Mouse (Mus musculus) right cerebral cortex, postnatal 14 days (tissue): ENCODE results near the gene Supv3l1.
A peak's percentile ranks its signal among the peaks of the same experiment; 100 is the strongest.

Experiments
- DNase-seq: peaks from one replicate; pipeline ENCODE4 v3.0.0; 2022

The Supv3l1 gene

GRCm38 (mm10) chr10:62412906-62413605 lies 36.5 kb downstream of the Supv3l1 start:
- DNase-seq: no peak

GRCm38 (mm10) chr10:62411431-62412410 lies 37.8 kb downstream of the Supv3l1 start:
- DNase-seq: peak; percentile 26

GRCm38 (mm10) chr10:62410943-62411342 lies 38.6 kb downstream of the Supv3l1 start:
- peak; percentile 72 for DNase-seq

GRCm38 (mm10) chr10:62404901-62405300 lies 44.6 kb downstream of the Supv3l1 start:
- peak; percentile 30 for DNase-seq

GRCm38 (mm10) chr10:62401641-62402111 lies 47.9 kb downstream of the Supv3l1 start:
- peak; percentile 25 for DNase-seq

GRCm38 (mm10) chr10:62383011-62383410 lies 66.5 kb downstream of the Supv3l1 start:
- DNase-seq: no peak

GRCm38 (mm10) chr10:62380936-62381335 lies 68.6 kb downstream of the Supv3l1 start:
- no peak for DNase-seq

- DNase-seq: no peak
Observed at GRCm38 (mm10) chr10:62379808-62380207, 69.7 kb downstream of the Supv3l1 start, which contains the start of gene Hk1. Hk1 (minus strand) TSS chr10:62379908.
